Mouse (Mus musculus) myocyte (in vitro differentiated cells): ENCODE measurements around the gene Slc9a2.

Experiments used
- E2F4 ChIP-seq: IDR thresholded peaks from one replicate; pipeline ENCODE4 v1.6.1; 2011; ENCODE audit warnings: mild to moderate bottlenecking, control low read depth, moderate library complexity; ENCODE audit not compliant: insufficient read depth
- MAX ChIP-seq: IDR thresholded peaks from one replicate; pipeline ENCODE4 v1.6.1; 2011; ENCODE audit warnings: low read depth, mild to moderate bottlenecking, control low read depth
- POLR2A ChIP-seq: IDR thresholded peaks from one replicate; pipeline ENCODE4 v1.6.1; 2011; ENCODE audit warnings: low read depth, mild to moderate bottlenecking, control low read depth, moderate library complexity; ENCODE audit not compliant: insufficient read length
- USF1 ChIP-seq: IDR thresholded peaks from one replicate; pipeline ENCODE4 v1.6.1; 2011; ENCODE audit warnings: low read depth, mild to moderate bottlenecking, control low read depth, moderate library complexity

GRCm38 (mm10) chr1:40771196-40771970 lies 91.0 kb downstream of the Slc9a2 start:
- TF ChIP-seq POLR2A (no peak), USF1 (no peak), MAX (no peak), E2F4 (no peak)
